Mouse (Mus musculus): ENCODE measurements at regions not wholly inside any gene's neighbourhood (a gene's known extent, or its start where the extent isn't known, plus 50 kb on each side); places are given as distances from the start of the nearest gene placed in this dataset.

DNA sequence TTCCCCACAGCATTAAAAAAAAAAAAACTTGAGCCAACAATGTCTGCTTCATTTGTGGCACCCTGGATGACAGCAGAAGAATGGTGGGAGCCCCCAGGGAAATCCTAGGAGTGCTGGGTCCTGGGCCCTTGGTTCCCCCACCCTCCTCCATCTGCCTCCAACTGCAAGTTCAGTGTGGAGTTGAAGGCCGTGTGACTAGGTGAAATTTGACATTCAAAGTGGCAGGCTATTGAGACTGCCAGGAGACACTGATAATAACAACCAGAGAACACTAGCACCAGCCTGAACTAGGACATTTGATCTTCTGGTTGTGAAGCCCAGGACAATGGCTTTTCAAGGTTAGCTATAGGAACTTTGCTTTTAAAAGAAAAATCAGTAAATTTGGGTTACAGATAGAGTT, 74.0 kb downstream of the Adamts15 start:
- no peak for DNase-seq

DNA sequence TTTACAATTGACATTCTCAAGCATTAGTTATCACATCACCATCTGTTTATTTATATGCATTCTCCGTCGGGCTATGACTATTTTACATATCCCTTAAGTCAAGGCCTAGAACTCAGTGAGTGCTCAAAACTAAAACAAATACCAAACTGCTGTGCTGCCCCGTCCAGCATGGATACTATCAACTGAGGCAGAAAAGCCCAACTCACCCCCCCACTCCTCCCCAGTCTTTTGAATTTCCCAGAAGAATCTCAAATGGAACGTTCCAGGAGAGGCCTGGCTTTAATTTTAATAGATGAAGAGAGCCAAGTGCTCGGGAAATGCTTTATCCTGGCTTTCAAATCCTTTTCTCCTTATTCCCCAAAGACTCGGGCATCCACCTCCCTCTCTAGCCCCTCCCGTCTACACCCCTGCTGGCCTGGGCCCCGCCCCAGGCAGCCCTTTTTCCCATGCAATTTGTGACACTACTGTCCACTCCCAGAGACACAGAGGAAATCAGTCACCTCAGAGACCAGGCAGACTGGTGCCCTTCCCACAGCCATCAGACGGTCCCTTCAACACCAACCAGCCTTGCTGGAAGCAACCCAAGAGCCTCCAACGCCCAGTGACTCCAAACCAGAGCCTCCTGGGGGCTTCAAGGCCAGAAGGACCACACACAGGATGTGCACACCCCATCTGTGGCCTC, 76.5 kb downstream of the Adamts15 start:
- no peak for DNase-seq

DNA sequence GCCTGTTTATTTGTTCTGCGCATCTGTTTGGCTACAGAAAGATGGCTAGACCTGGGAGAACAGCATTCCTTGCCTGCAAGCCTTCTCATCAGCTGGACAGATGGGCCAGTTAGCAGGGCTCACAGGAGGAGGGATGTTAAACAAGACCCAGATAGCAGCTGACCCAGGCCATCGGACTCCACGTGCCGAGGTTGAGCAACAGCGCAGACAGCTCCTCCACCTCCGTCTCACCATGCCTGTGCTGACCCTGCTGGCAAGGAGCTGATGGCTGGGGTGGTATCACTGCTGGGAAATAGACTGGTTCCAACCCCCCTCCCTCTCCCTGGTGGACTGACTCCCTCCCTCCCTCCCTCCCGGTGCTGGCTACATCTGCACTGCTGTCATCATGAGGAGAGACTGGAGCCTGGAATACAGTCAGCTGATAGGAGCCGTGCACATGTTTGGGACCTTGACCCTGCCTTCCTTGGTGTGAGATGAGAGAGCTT, 78.1 kb downstream of the Adamts15 start:
- DNase-seq, result peak in 1 of 2 experiments; percentile 4

DNA sequence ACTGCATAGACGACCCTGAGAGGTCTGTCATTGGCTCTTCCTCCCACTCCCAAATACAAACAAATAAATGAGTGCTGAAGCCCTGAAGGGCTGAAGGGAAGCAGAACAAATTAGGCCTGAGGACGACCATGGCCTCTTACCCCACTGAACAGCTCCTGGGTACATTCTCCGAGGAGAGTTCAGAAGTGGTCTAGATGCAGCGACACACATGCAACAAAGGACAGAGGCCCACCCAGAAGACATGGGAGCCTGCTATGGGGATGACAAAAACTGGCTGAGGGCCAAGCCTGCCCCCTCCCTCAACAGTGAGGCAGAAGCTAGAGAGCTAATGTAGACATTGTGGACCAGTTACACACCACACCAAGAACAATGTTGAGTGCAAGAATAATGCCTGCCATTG, 87.3 kb downstream of the Adamts15 start:
- no peak for DNase-seq

DNA sequence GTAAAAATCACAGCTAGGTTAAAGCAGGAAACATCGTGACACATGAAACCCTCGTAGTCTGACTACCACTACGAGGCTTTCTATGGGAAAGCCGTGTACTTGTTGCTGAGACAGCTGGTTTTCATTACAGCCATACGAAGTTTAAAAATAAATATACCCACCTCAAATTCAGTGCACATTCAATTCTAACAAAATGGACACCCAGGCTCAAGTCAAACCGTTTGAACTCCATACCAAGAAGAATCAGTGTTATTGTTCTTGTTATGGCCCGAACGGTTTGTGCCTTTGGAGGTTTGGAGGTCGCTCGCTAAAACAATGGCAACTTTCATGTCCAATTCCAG, 87.7 kb downstream of the Adamts15 start:
- DNase-seq, result no peak

DNA sequence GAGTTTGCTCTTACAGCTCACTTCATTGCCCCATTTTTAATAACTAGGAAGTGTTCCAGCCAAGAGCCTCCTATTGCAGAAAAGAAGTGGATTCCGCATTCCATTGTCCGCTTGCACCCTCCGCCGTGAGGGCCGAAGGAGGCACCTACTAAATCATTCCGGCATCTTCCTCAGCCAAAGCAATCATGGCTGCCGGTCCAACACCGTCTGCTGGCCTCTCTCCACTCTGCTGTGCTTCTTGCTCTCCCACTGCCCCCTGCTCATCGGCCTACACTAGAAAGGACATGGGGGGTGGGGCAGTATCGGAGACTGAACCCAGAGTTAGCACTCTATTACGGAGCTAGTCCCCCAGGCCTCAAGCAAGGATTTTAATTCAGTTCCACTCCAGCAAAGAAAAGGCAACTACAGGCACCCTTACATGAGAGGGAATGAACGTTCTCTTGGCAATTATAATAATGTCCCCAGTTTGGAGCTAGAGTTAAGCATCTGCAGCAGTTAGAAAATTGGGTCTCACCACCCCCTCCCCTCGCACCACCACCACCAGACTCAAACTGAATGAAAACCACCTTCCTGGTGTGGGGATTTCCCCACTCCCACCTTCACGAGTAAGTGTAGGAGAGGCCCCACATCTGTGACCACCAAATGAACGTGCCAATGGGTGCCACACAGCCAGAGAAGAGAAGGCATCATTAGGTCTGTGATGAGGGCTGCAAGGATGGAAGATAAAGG, 88.3 kb downstream of the Adamts15 start:
- no peak for DNase-seq

DNA sequence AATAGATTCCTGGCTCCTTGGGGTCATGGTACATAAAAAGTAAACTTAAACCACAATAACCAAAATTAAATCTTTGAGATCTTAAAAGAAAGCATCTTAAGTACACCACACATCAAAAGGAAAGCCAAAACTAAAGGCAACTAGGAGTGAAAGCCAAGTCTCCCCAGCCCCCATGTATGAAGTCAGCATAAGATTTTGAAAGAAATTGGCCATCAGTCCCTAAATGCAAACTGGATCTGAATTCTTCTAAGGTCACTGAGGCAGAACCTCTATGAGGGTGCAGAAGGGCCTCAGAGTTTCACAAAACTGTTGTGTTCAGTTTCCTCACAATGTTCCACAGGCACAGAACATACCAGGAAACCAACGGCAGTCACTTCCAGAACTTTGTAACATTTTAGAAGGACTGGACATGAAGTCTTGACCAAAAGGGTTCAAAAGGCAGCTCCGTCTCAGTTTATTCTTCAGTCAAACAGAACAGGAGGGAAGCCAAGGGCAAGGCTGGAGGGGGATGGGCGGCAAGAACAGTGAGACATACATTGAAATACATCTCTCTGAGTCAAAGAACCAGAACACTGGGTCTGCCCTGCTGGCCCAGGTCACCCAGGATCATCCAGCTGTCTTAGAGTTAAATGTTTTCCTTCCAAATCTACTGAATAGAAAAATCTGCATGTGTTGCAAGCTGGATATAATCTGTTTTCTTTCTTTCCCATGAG, 92.9 kb downstream of the Adamts15 start:
- no peak for DNase-seq

DNA sequence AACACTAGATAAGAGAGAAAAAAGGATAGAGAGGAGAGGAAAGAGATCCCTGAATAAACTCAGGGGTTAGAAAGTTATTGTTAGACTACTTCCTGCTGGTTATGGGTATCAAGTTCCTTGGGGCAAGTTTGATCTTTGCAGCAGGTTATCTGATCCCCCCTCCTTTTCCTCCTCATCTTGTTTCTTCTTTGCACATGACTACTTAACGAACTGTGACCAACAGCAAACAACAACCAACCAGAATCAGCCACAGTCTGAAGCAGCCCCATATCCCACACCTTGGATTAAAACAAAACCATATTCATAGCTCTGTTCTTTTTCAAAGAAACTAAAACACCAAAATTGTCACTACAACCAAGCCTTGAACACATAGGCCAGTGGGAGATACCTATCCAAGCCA, 94.5 kb downstream of the Adamts15 start:
- DNase-seq, result no peak

DNA sequence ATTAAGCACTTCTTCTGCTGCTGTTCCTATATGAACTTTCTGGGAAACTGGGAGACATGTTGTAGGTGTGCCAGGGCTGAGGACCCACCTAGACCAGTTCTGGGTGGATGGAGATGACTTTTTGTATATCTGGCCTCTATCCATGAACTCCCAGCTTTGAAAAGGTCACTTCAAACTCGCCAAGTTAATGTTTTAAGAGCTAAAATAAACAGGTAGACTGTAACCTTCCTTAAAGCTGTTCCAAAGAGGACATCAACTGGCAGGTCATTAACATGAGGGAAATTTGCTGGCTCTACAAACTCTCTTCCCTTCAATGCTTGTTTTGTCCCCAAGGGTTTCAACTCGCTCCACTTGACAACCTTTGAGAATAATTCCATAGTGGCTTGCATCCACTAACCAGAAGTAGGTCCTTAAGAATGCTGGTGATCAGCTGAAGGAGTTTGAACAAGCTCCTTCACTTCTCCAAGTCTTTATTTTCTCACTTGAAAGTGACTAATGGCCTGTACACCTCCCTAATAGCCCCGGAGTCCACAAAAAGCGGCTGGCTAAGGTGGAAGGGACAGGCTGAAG, 98.1 kb downstream of the Adamts15 start:
- no peak for DNase-seq

DNA sequence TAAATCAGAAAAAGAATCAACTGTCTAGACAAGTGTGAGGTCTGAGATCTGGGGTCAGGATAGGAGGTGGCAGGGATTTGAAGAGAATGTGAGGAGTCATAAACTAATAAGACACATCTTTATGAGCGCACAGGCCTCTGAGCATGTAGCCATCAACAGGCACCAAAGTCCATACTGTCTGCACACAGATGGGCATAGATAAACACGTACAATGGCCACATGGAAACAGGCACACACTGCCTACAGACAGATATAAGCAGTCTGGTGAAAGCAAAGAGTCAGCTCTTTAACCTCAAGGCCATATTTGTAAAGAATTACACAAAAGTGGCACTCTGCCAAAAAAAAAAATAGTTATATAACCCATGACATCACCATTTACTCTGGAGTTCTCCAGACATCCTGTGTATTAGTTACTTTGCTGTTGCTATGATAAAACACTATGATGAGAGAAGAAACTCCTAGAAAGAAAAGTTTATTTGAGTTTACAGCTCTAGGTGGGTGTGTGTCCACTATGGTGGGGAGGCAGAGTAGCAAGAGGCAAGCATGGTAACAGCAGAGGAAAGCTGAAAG, 101.4 kb downstream of the Adamts15 start:
- no peak for DNase-seq

DNA sequence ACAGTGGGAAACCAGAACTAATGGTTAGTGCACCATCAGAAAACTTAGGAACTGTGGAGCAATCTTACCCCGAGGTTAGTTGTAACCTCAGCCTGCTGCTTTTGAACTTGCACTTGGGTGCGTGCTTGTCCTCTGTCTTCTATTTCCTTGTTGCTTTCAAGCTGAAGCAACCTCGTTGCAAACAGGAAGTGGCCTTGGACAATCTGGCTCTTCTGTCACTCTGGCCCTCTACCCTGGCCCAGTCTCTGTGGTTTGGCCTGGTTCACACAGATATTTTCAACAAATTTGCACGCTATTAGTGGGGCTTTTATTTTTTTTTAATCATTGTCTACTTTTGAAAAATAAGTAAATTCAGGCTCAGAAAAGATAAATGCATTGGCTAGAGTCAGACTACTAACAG, 109.0 kb downstream of the Adamts15 start:
- no peak for DNase-seq

DNA sequence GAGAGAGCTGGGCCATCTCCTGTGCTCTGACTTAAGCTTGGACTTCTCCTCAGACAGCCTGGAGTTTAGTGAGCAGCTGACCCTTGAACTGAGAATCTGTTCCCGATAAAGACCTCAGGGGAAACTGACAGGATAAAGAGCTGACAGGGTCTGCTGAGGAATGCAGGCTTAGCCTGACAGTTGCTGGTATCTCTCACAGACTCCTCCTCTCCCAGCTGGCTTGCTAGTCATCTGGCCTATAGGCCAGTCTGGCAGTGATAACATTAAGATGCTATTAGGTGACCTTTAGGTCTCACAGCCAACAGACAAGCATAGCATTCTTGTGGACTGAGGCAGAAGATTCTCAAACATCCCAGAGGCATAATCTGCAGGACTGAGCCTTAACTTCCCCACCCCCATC, 111.4 kb downstream of the Adamts15 start:
- DNase-seq, result no peak

DNA sequence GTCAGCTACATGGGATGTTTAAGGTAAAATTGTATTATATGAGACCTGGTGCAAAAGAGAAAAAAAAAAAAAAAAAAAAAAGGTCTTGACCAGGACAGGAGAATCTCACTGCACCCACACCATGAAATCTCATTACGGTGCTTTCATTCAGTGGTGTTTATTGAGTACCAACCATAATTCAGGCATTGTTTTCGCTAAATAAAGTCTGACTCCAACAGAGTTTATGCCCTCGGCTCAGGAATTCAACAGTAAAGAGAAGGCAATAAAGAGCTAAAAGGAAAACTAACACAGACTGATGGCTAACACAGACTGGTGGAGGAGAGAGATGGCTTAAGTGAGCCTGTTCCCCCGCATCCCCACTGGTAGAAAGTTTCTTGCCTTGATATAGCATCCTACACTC, 112.0 kb downstream of the Adamts15 start:
- no peak for DNase-seq

DNA sequence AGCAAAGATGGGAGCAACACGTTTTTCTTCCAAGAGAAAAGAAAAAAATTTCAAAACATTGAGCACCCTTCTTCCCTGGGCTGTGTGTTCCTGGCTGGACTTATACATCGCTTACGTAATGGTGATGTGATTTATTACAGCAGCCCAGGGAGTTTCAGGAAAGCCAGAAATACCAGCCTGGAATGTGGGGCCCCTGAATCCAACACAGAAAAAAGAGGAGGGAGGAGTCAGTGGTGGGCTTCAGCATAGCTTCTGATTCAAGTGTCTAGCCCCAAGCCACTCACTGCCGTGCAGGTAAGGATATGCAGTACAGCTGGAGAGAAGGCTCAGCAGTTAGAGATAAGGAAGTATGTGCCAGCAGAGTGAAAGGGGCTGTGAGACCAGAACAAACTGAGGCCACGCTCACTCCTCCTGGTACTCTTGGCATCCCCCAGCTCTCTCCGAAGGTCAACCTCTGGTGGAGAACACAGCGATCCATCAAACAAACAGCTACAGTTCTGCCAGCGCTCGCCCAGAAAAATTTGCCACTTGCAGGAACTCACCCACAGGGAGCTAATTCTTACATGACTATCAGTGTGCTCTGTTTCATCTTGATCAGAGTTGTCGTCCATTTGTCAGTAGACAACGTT, 113.3 kb downstream of the Adamts15 start:
- no peak for DNase-seq

DNA sequence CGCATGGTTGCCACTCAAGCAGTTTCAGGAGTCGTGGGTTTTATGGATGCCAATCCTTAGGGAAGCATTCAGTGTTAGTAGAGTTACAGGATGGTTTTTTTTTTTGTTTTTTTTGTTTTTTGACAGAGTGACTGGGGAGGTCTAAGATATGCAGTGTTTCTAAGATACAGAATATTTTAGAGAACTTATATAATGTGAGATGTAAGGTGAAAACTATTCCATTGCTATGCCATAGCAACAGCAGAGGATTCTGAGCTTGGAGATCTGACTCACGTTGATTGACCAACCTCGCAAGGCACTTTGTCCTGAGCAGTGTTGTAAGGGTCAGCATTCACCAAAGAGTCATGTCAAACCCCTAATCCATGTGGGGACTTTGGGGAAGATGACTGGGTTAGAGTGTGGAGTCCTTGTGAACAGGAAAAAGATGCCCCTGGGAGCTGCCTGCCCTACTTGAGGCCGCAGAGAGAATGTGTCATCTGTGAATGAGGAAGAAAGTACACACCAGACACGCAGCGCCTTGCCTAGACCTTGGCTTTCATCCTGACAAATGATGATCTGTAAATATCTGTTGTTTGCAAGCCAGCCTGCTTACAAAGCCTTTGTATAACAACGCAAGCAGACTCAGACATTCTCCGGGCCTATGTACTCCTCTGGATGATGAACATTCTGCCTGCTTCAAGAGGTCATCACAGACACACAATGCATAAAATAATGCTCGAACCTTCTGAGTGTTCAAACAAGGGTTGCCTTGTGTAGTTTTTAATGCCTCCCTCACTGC, 118.3 kb downstream of the Adamts15 start:
- DNase-seq, result no peak

DNA sequence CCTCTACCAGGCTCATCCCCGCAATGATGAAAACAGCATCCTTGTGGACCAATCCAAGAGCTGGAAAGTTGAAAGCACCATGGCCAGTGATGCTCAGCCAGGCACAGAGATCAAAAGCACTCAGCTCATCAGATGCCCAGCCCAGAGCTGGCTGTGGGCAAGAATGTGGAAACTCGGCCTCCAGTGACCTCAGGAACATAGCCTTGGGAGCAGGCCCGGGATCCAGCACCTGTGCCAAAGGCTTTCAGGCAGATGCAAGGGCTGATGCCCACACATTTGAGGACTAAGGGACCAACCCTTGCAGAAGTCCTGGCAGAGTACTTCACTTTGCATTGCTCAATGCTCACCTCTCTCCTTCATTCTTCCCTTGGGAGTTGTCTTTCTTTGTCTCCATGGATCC, 119.4 kb downstream of the Adamts15 start:
- no peak for DNase-seq

DNA sequence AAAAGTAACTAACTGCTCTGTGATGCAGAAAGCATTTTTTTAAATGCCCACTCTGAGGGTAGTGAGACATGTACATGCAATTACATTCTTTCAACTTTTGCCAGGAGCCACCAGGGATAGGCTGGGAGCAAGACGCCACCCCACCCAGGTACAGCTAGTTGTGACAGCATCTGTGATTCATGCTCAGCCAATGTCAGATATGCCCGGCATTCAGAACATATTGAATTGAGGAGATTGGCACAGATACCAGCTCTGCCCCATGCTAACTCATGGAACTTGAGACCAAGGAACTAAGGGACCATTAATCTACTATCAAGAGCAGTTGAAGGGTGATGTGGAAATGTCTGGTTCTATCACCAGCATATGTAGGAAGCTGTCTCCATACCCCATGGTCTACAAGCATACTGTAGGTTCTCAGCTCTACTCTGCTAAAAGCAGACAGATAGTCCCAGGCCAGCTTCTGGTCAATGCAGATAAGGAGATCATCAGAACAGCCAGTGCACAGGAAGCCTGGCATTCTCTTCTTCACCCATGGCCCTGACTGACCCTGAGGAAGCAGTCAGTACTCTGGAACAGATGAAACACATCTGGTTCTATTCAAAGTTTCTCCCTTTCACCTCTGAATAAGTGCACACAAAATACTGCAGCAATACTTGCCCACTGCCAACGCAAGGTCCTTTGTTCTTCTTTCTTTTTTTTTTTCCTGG, 127.4 kb downstream of the Adamts15 start:
- no peak for DNase-seq

DNA sequence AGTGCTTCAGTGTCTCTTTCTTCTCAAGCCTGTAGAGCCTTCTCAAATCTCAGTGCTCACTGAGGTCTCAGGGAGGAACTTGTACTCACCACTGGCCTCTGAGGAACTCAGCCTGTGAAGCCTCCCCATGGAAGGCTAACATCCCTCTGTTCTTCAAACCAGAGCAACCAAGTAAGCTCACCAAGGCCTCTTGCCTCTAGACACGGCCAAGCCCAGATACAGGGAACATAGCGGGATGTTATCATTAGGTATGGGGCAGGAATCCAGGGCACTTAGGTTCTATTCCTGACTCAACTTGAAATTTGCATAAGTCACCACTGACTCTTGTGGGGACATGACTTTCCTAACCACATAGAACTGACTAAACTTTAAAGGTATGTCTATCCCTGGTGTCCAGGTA, 141.0 kb downstream of the Adamts15 start:
- DNase-seq, result no peak

DNA sequence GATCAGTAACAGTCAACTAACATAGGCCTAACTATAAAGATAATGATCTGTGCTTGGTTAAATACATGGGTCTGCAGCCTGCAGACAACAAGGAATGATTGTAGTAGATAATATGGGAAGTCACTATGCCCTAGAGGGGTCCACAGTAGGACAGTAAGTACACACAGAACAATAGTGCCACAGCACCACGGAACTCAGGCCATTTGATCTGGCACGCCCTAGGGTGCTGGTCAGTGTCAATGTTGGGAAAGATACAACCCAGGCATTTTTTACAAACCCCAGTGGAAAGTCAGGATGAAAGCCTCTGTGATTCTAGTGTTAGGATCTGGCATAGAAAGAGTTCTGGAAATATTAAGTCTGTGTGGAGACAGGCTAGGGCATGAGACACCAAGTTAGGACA, 144.4 kb downstream of the Adamts15 start:
- DNase-seq, result no peak

DNA sequence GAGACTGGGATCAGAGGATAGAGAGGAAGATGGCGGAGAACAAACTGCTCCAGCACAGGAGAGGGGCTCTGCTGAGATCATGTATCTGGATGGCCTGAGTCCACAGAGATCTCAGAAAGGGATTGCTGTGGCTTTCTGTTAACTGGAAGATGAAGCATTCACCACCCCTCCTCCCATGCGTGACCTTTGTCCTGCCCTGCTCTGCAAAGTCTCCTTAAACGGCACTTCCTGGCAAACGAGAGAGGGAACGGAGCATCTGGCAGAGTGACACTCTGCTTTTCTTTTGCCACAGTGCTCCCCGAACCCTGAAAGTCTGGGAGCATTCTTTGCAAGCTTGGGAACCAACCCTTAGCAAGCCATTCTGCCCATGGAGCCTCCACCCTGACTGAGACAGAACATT, 147.1 kb downstream of the Adamts15 start:
- no peak for DNase-seq

DNA sequence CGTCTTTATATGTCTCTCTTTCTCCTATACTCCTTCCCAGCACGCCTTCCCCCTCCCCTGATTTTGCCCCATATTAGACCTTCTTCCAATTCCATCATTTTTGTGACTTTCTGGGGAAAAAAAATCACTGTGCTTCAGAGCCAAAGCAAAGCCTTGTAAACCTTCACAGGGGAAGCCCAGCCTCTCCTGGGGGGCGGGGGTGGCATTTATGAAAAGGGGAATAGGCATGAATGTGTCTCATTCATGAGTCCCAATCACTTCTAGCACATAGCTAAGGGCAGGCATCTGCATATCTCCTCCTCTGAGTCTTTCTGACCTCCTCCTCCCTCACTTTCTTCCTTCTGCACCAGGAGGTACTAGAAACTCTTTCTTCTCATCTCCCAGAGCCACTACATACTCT, 149.8 kb downstream of the Adamts15 start:
- no peak for DNase-seq

Measured in cerebellum, postnatal 25 days (tissue).